Mouse (Mus musculus) neural tube, embryonic 13.5 days (tissue): ENCODE data around the gene Obscn. TPM values are rescaled to one million over a fixed set of nuclear protein-coding genes. Genes with fewer than 3 reads are reported as not detected.
A peak's percentile ranks its signal among the peaks of the same experiment; 100 is the strongest.

Experiments used
- ATAC-seq: fragments of 200-750 bp; cut with Nextera tagmentation; 2 replicates; pipeline ENCODE4 v1.8.0; 2017; ENCODE audit warnings: low read depth, mild to moderate bottlenecking, moderate TSS enrichment, moderate library complexity
- H3K27ac ChIP-seq: fragments of 300-500 bp; sonication (generic); replicated peaks from 2 replicates; pipeline ENCODE4 v1.5.1; 2015; ENCODE audit warnings: moderate library complexity, mild to moderate bottlenecking, inconsistent platforms
- H3K27me3 ChIP-seq: fragments of 300-500 bp; sonication (generic); 2 replicates; pipeline ENCODE4 v1.6.1; 2015; ENCODE audit warnings: mild to moderate bottlenecking, inconsistent platforms
- H3K36me3 ChIP-seq: fragments of 300-500 bp; sonication (generic); 2 replicates; pipeline ENCODE4 v1.6.1; 2015; ENCODE audit warnings: mild to moderate bottlenecking, inconsistent platforms
- H3K4me1 ChIP-seq: fragments of 300-500 bp; sonication (generic); replicated peaks from 2 replicates; pipeline ENCODE4 v1.6.1; 2015; ENCODE audit warnings: inconsistent platforms
- H3K4me2 ChIP-seq: fragments of 300-500 bp; sonication (generic); 2 replicates; pipeline ENCODE4 v1.6.1; 2015; ENCODE audit warnings: inconsistent platforms, mild to moderate bottlenecking, moderate library complexity
- H3K4me3 ChIP-seq: fragments of 300-500 bp; sonication (generic); 2 replicates; pipeline ENCODE4 v1.5.1; 2015; ENCODE audit warnings: mild to moderate bottlenecking, inconsistent platforms
- H3K9ac ChIP-seq: fragments of 300-500 bp; sonication (generic); 2 replicates; pipeline ENCODE4 v1.6.1; 2015; ENCODE audit warnings: moderate library complexity, mild to moderate bottlenecking, inconsistent platforms
- H3K9me3 ChIP-seq: fragments of 300-500 bp; sonication (generic); 2 replicates; pipeline ENCODE4 v1.6.1; 2016; ENCODE audit warnings: inconsistent platforms
- whole genome bisulfite sequencing: fragments of 180-500 bp; shearing (Covaris S2); methylation state at CpG from one replicate; pipeline ENCODE4 v1.1.7; 2015; 5-methylcytosine and 5-hydroxymethylcytosine counted together
- polyA plus RNA-seq: library from polyadenylated mRNA; unstranded; fragments of >200 nt; fragmentation: Nextera tagmentation; extraction: Ambion mirVana; gene quantifications from 2 replicates; pipeline ENCODE4 v1.2.1, GENCODE M21; 2015

The Obscn gene
- polyA plus RNA-seq, 1 experiment from 2014 or later, result 0.27 TPM

DNA sequence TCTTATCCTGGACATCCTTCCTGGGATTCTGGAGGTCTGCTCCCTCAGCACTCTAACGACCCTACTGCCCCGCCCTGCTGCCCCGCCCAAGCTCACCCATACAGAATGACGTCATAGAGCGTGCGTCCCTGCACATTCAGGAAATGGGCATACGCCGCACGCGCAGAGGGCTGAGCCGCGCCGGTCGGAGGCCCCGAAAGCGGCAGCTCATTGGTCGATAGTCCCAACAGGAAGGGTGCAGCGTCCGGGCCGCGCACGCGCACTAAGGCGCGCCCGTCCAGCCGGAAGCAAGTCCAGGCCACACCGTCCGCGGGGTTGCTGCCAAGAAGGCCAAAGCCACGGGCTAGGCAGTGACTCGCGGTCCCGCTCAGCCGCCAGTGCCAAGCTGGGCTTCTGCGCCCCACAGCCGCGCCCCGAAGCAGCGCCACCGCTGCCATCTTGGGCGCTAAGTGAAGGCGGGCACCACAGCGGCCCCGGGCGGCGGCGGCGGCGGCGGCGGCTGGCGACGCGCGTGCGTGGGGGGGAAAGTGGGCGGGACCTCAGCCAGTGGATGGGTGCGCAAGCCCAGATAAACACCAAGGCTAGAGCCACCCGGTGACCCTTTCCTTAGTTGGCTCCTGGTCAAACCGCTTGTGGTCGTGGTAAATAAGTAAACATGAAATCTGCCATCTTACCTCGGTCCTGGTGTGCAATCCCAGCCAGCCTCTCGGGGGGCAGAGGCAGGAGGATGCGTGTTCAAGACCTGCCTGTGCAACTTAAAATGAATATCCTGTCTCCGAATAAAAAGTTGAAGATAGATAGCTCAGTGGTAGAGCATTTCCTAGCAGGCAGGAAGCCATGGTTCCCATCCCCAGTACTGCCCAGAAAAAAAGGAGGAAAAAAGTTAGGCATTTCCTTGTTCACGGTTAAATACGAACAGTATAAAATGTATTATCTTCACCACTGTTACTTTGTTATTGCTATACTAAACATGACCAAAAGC lies 27.3 kb upstream of the Obscn start, which contains the start of gene Iba57:
Gene Iba57, minus strand, starts transcription at position 485 of the 982 bp plus-strand sequence.
- WGBS, result 3% methylated on average over 68 of the region's 68 CpGs
- H3K27me3 ChIP-seq, result no peaks in the 10 kb centered on the region
- H3K27ac ChIP-seq, result peak within 1 kb of the TSS; percentile 98
- ATAC-seq, result peak; percentile 98
- peak within 1 kb of the TSS; percentile 58 for H3K4me3 ChIP-seq
- H3K9ac ChIP-seq, result peak within 1 kb of the TSS; percentile 78
- H3K36me3 ChIP-seq, result peaks cover 11% of the 10 kb centered on the region; the same call in 1 of the 2 replicates
- H3K4me2 ChIP-seq, result peak within 1 kb of the TSS; percentile 69
- H3K4me1 ChIP-seq, result peaks cover 22% of the 10 kb centered on the region
- no peaks in the 10 kb centered on the region for H3K9me3 ChIP-seq

DNA sequence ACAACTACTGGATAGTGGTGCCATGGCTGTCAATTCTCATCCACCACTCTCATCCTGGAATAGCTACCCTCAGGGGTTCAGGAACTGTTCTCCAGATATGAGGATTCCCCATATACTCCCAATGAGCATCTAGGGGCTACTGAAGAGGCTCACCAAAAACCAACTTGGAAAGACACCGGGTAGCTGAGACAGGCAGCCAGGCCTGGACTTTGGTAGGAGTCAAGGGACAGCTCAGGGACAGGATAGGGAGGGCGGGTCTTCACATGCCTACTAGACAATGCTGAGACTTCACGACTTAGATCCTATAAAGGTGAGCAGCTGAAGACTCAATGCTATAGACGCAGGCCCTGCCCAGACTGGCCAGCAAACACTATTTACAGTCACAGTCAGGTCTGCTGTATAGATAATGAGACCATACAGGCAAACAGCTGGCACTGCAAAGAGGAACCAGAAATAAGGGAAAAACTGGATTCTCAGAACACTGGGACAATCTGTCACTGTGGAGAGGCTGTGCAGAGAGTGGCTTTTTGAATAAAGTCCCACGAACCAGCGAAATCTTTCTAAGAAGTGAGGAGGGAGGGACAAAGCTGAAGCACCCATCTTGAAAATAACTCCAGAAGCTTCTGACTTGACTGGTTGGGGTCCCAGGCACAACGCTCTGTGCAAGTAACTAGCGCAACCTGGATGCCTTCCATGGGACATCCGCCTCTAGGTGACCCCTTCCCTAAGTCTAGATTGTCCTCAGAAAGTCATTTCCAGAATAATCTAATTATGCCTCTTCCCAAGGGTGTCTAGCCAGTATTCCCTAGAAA lies 26.4 kb upstream of the Obscn start:
- Histone ChIP-seq H3K4me2 (peak overlapping the region; percentile 69), H3K9ac (peak overlapping the region; percentile 78), H3K9me3 (no peaks in the 10 kb centered on the region), H3K27me3 (no peaks in the 10 kb centered on the region), H3K4me3 (peak overlapping the region; percentile 58), H3K36me3 (peaks cover 19% of the 10 kb centered on the region), H3K4me1 (peaks cover 22% of the 10 kb centered on the region), H3K27ac (peak overlapping the region; percentile 98)
- ATAC-seq, result peak; percentile 54; the same call in 1 of the 2 replicates
- WGBS, result 62% methylated on average over 9 of the region's 9 CpGs

DNA sequence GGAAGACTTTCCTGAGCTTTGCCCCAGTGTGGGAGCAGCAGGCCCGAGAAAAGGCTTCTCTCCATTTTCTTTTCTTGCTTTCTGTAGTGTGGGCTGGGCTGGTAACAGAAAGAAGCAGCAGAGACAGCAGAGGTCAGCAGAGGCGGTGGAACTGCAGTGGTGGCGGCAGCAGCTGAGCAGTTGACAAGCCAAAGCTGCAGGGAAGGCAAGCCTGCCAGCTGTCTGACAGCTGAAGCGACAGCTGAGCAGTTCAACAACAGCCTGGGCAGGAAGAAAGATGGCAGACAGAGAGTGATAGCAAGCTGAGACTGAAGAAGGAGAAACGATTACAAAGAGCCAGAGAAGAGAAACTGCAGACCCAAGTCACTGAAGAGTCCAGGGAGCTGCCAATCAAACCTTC lies 25.2 kb upstream of the Obscn start:
- H3K27me3 ChIP-seq, result no peaks in the 10 kb centered on the region
- WGBS, result 84% methylated on average over 5 of the region's 5 CpGs
- no peak overlapping the region for H3K4me3 ChIP-seq
- peaks cover 31% of the 10 kb centered on the region for H3K36me3 ChIP-seq
- H3K9me3 ChIP-seq, result no peaks in the 10 kb centered on the region
- H3K9ac ChIP-seq, result no peak overlapping the region
- ATAC-seq, result no peak
- H3K27ac ChIP-seq, result no peak overlapping the region
- peaks cover 22% of the 10 kb centered on the region for H3K4me1 ChIP-seq
- no peak overlapping the region for H3K4me2 ChIP-seq

DNA sequence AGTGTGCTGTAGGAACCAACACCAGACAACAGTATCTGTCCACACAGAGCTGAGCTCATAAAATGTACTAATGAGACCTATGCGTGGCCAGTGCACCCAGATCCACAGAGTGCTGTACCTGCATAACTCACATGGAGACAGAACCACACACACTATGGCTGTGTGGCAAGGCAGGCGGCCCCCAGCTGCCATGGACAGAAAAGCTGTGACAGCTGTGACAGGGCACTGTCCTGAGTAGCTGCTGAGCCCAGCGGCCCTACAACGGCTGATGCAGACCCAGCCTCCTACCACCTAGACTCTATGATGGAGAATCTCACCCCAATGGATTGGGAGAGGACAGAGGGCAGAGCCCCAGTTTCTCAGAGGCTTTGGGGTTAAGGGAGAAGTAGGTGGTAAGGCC lies 23.4 kb upstream of the Obscn start:
- Histone ChIP-seq H3K4me2 (no peak overlapping the region), H3K4me1 (peaks cover 22% of the 10 kb centered on the region), H3K27ac (no peak overlapping the region), H3K27me3 (no peaks in the 10 kb centered on the region), H3K4me3 (no peak overlapping the region), H3K9me3 (no peaks in the 10 kb centered on the region), H3K9ac (no peak overlapping the region), H3K36me3 (peaks cover 39% of the 10 kb centered on the region)
- 91% methylated on average over 4 of the region's 4 CpGs for WGBS
- no peak for ATAC-seq

DNA sequence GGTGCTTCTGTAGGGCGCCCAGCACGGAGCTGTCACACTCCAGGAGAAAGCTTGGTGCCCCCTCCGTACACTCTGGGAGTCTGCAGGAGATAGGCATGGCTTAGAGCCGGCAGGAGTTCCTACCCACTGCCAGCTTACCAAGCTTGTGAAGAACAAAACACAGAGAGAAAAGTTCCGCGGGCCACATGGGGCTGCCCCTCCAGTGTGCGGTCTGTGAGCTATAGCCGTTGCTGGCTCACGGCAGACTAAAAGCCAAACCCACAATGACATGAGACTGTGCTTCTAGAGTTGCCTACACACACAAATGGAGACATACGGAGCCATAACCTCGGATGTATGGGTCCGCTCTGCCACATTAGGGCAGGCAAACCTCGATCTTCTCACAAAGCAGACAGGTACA lies 22.9 kb upstream of the Obscn start:
- Histone ChIP-seq H3K4me2 (no peak overlapping the region), H3K4me3 (no peak overlapping the region), H3K36me3 (peaks cover 39% of the 10 kb centered on the region), H3K4me1 (peaks cover 18% of the 10 kb centered on the region), H3K27ac (no peak overlapping the region), H3K9me3 (no peaks in the 10 kb centered on the region), H3K27me3 (no peaks in the 10 kb centered on the region), H3K9ac (no peak overlapping the region)
- ATAC-seq, result no peak
- 94% methylated on average over 13 of the region's 13 CpGs for WGBS

DNA sequence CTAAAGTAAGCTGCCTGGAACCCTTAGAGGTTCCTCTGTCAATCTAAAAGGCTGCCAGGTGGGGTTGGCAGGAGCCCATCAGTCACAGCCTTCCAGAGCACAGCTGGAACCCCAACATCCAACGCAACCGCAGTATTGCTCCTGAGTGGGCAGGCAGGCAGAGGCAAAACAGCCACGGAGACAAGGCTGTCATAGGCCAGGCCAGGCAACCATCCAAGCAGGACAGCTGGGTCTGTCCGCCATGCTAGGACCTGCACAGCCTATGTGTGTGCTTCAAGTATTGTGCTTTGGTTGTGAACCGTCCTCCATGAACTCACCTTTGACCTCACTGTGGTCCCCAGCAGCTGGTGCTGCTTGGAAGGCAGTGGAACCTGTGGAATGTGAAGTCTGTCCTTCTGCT lies 19.7 kb upstream of the Obscn start:
- Histone ChIP-seq H3K27ac (no peak overlapping the region), H3K9me3 (no peaks in the 10 kb centered on the region), H3K36me3 (peaks cover 35% of the 10 kb centered on the region), H3K9ac (no peak overlapping the region), H3K4me2 (no peak overlapping the region), H3K27me3 (no peaks in the 10 kb centered on the region), H3K4me3 (no peak overlapping the region), H3K4me1 (no peaks in the 10 kb centered on the region)
- 88% methylated on average over 5 of the region's 5 CpGs for WGBS
- no peak for ATAC-seq

DNA sequence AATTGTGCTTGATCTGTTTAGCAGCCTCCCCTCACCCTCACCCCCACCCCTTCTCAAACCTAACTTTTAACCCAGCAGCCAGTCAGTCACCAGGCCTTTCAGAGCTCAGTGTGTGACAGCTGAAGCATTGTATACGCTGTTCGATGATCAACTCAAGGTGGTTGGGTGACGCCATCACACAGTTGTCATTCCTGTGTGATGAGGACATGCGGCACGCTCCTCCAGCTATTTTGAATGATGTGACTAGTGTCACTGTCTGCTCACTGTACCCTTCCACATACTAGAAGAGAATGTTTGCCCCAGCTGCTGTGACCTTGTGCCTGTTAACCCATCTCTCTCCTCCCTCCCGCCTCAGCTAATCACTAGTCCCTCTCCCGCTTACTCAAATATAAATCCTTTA lies 18.0 kb upstream of the Obscn start:
- Histone ChIP-seq H3K27ac (no peak overlapping the region), H3K4me2 (no peak overlapping the region), H3K9ac (no peak overlapping the region), H3K9me3 (no peaks in the 10 kb centered on the region), H3K4me1 (no peaks in the 10 kb centered on the region), H3K36me3 (peaks cover 31% of the 10 kb centered on the region), H3K27me3 (no peaks in the 10 kb centered on the region), H3K4me3 (no peak overlapping the region)
- no peak for ATAC-seq
- 89% methylated on average over 7 of the region's 7 CpGs for WGBS

DNA sequence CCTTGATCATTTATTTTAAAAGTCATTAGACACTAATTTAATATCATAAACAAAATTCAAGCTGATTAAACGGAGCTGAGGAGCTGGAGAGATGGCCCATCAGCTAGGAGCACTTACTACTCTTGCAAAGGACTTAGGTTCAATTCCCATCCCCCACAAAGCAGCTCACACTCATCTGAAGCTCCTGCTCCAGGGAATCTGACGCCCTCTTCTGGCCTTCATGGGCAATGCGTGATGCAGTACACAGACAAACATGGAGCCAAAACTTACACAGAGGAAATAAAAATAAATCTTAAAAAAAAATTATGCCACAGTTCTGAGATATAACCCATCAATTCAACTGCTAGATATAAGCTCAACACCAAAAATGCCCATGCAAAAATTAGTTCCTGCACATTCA lies 15.5 kb upstream of the Obscn start:
- WGBS, result 30% methylated on average over 3 of the region's 3 CpGs

DNA sequence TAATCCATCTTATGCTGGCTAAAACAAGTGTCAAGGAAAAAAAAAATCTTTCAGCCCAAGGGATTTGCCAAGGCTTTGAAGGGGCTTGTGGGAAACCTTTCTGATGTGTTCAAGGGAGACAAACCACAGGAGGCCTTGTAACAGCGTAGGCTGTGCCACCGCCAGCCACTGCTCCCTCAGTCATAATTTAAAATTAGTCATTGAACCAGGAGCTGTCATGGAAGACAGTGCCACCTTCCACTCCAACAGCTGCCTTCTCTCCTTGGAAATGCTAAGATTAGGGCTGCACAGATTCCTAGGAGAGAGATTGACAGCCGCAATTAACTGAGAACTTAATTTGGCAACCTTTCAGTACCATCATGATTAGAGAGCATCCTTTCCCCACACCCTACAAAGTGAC lies 13.1 kb upstream of the Obscn start:
- no peak overlapping the region for H3K9ac ChIP-seq
- no peak overlapping the region for H3K27ac ChIP-seq
- H3K4me1 ChIP-seq, result no peaks in the 10 kb centered on the region
- H3K36me3 ChIP-seq, result no peaks in the 10 kb centered on the region
- H3K27me3 ChIP-seq, result no peaks in the 10 kb centered on the region
- H3K9me3 ChIP-seq, result no peaks in the 10 kb centered on the region
- H3K4me2 ChIP-seq, result no peak overlapping the region
- no peak for ATAC-seq
- no peak overlapping the region for H3K4me3 ChIP-seq
- WGBS, result 59% methylated on average over 3 of the region's 3 CpGs

More for the DNA sequence above, 15.5 kb upstream of the Obscn start:
- Histone ChIP-seq H3K9me3 (no peaks in the 10 kb centered on the region), H3K9ac (no peak overlapping the region), H3K4me1 (no peaks in the 10 kb centered on the region), H3K36me3 (peaks cover 11% of the 10 kb centered on the region), H3K4me3 (no peak overlapping the region), H3K27ac (no peak overlapping the region), H3K4me2 (no peak overlapping the region), H3K27me3 (no peaks in the 10 kb centered on the region)
- ATAC-seq, result no peak

DNA sequence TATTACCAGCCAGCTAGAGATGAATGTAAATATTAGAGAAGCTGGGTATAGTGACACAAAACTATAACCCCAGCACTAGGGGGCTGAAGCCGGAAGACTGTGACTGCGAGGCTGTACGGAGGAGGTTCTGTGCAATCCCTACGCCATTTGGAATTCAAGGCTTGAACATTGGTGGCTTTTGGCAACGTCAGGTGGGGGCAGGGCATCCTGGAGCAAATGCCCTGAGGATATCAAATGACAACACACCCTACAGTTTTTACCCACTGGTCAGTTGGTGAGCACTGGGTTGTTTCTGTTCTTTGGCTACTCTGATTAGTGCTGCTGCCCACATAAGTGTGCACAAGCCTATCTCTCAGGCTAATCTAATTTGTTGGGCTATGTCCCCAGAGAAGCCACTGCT lies 6.8 kb upstream of the Obscn start:
- H3K4me3 ChIP-seq, result no peak overlapping the region
- 82% methylated on average over 5 of the region's 5 CpGs for WGBS
- H3K9ac ChIP-seq, result no peak overlapping the region
- H3K4me1 ChIP-seq, result 0 out of 2 replicates have a peak, but pooled peaks cover 3% of the 10 kb centered on the region
- H3K36me3 ChIP-seq, result no peaks in the 10 kb centered on the region
- H3K4me2 ChIP-seq, result no peak overlapping the region
- H3K27me3 ChIP-seq, result peaks cover 14% of the 10 kb centered on the region
- H3K27ac ChIP-seq, result no peak overlapping the region
- no peaks in the 10 kb centered on the region for H3K9me3 ChIP-seq
- no peak for ATAC-seq

DNA sequence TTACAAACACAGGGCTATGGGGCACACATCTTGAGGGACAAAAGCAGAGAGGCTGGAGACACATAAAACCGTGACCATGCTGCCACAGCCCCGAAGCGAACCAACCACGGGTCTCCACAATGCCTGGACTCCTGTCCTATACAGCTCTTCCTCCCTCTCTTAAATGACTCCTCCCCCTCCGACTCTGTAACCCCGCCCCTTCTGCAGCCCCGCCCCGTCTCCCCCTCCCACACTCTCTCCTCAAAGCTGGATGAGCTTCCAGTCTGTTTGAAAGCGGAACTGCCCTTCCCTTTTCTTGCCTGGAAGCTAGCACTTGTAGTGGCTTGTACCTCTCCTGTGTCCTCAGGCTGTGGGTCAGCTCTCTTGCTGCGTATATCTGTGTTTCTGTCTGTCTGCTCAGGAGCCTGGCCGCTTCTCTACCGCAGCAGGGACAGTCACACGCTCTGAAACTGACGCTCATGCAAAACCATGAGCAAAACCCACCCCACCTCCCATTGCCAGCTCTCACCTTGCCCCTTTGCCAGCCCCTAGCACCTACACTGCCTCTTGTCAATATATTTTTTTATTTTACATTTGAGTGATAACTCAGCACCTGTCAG lies 5.7 kb upstream of the Obscn start:
- Histone ChIP-seq H3K9ac (0 out of 2 replicates have a peak overlapping the region, but pooled peaks have one; percentile 41), H3K4me3 (0 out of 2 replicates have a peak overlapping the region, but pooled peaks have one; percentile 4), H3K27me3 (peaks cover 25% of the 10 kb centered on the region), H3K4me2 (peak overlapping the region; percentile 45), H3K9me3 (no peaks in the 10 kb centered on the region), H3K4me1 (0 out of 2 replicates have a peak, but pooled peaks cover 3% of the 10 kb centered on the region), H3K27ac (no peak overlapping the region), H3K36me3 (no peaks in the 10 kb centered on the region)
- 12% methylated on average over 14 of the region's 14 CpGs for WGBS
- no peak for ATAC-seq
